In the genomic region with DNA sequence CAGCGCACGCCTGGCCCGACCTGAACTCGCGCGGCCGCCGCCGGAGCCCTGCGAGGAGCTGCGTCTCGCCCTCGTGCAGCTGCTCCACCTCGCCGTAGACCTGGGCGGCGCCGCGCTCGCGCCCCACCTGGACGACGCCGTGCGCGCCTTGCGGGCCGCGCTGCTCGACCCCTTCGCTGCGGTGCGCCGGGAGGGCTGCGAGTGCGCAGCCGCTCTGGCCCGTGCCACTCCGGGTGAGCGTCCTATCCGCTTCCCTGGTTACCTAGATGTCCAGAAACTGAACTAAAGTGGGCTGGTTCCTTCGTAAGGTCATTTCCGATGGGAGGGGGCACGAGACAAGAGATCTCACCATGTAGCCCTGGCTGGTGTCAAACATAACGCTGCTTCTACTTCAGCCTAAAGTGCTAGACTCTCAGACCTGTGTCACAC, we compare ENCODE assay signal across 8 mouse cellular contexts. TPM values are rescaled to one million over a fixed set of nuclear protein-coding genes. Genes with fewer than 3 reads are reported as not detected.
DNase-seq lines count a peak whose midpoint lies in the region; ATAC-seq and TF ChIP-seq lines count a peak whose summit lies in the region.

No protein-coding gene starts in this region.

- H3K4me1 ChIP-seq in ES-Bruce4 (ENCODE audit: control insufficient read depth, insufficient read depth, low read length): no peaks in the 10 kb centered on the region
- H3K4me1 ChIP-seq in hindbrain, embryonic 14.5 days (replicated peaks; ENCODE audit: control insufficient read depth, insufficient read depth, low read length): peaks cover 17% of the 10 kb centered on the region
- peaks cover 3 to 13% of the 10 kb centered on the region in 2 experiments; a peak in 3 of 4 replicates for H3K4me1 ChIP-seq in liver, embryonic 14.5 days (replicated peaks; ENCODE audit: control insufficient read depth in 2 of 2, insufficient read depth in 2 of 2, low read length in 1 of 2)

- peaks cover 3% of the 10 kb centered on the region; the same call in 1 of the 2 replicates for H3K36me3 ChIP-seq in ES-Bruce4 (ENCODE audit: control insufficient read depth, insufficient read depth, low read length, poor library complexity, severe bottlenecking)
- H3K36me3 ChIP-seq in hindbrain, embryonic 14.5 days (replicated peaks; ENCODE audit: control insufficient read depth, insufficient read depth): peaks cover 30% of the 10 kb centered on the region
- H3K36me3 ChIP-seq in liver, embryonic 14.5 days (replicated peaks; ENCODE audit: control insufficient read depth, insufficient read depth, low read depth): no peaks in the 10 kb centered on the region

- intact Hi-C loops in gastrocnemius, adult 2 months (cut with DNase I): no loop called here
- intact Hi-C loops in gastrocnemius, postnatal 14 days (cut with DNase I; ENCODE audit: low total_unique reads): no loop called here

- peak overlapping the region; percentile 77 for H3K27ac ChIP-seq in gastrocnemius, adult 2 months
- no peak overlapping the region for H3K27ac ChIP-seq in ES-Bruce4 (ENCODE audit: insufficient read depth, low read length)
- peak overlapping the region; percentile 67; the same call in 1 of the 2 replicates for H3K27ac ChIP-seq in hindbrain, embryonic 14.5 days
- no peak overlapping the region for H3K27ac ChIP-seq in liver, embryonic 14.5 days

- peak overlapping the region; percentile 95 for H3K4me2 ChIP-seq in hindbrain, embryonic 14.5 days (replicated peaks)
- H3K4me2 ChIP-seq in liver, embryonic 14.5 days (ENCODE audit: low read depth): peak overlapping the region; percentile 98

- no peak for TF ChIP-seq EP300 in ES-Bruce4 (IDR thresholded peaks at IDR 0.05; ENCODE audit: insufficient read depth, low read depth, low read length)
- TF ChIP-seq EP300 in liver, embryonic 14.5 days (IDR thresholded peaks at IDR 0.05; ENCODE audit: low read depth): no peak

- no peaks in the 10 kb centered on the region for H3K9me3 ChIP-seq in ES-Bruce4 (replicated peaks; ENCODE audit: control insufficient read depth, insufficient read depth, low read length, poor library complexity, severe bottlenecking)
- no peaks in the 10 kb centered on the region for H3K9me3 ChIP-seq in hindbrain, embryonic 14.5 days (ENCODE audit: control insufficient read depth, low read length)
- H3K9me3 ChIP-seq in liver, embryonic 14.5 days (ENCODE audit: control insufficient read depth, low read length): no peaks in the 10 kb centered on the region

- peak overlapping the region; percentile 97 for H3K4me3 ChIP-seq in gastrocnemius, adult 2 months
- H3K4me3 ChIP-seq in ES-Bruce4 (ENCODE audit: low read depth, low read length): peak overlapping the region; percentile 66
- H3K4me3 ChIP-seq in hindbrain, embryonic 14.5 days (replicated peaks; ENCODE audit: low read length): peak overlapping the region; percentile 91
- peak overlapping the region; percentile 78 to 81 for H3K4me3 ChIP-seq in liver, embryonic 14.5 days (ENCODE audit: insufficient read depth in 1 of 2, low read depth in 2 of 2, low read length in 2 of 2)

- no peaks in the 10 kb centered on the region for H3K27me3 ChIP-seq in ES-Bruce4 (ENCODE audit: control insufficient read depth, insufficient read depth, low read length, poor library complexity, severe bottlenecking)
- H3K27me3 ChIP-seq in hindbrain, embryonic 14.5 days (ENCODE audit: control insufficient read depth, insufficient read depth, low read length): no peaks in the 10 kb centered on the region
- no peaks in the 10 kb centered on the region for H3K27me3 ChIP-seq in liver, embryonic 14.5 days (ENCODE audit: control insufficient read depth, insufficient read depth, low read length)

- peak; percentile 33 for DNase-seq in gastrocnemius, adult 2 months
- no peak for DNase-seq in gastrocnemius, postnatal 14 days
- DNase-seq in embryo, embryonic 10 days (ENCODE audit: low spot score): peak; percentile 37
- no peak for DNase-seq in hindbrain, embryonic 14.5 days (ENCODE audit: low spot score)
- peak in 2 of 3 experiments; percentile 23 to 30 for DNase-seq in liver, embryonic 14.5 days (ENCODE audit: low read depth in 3 of 3, low spot score in 3 of 3)
- peak; percentile 36 for DNase-seq in retina, postnatal 1 day
- no peak for DNase-seq in gastrocnemius, postnatal 25 days

- ATAC-seq in hindbrain, embryonic 14.5 days (ENCODE audit: low FRiP score): peak; percentile 12
- ATAC-seq in liver, embryonic 14.5 days (ENCODE audit: insufficient read depth): peak; percentile 49

- H3K9ac ChIP-seq in ES-Bruce4 (ENCODE audit: low read depth, poor library complexity, severe bottlenecking): peak overlapping the region; percentile 80
- H3K9ac ChIP-seq in hindbrain, embryonic 14.5 days: peak overlapping the region; percentile 74
- H3K9ac ChIP-seq in liver, embryonic 14.5 days (replicated peaks): peak overlapping the region; percentile 72

- TF ChIP-seq CTCF in gastrocnemius, adult 2 months (IDR thresholded peaks at IDR 0.05): no peak
- TF ChIP-seq CTCF in ES-Bruce4 (IDR thresholded peaks at IDR 0.05; ENCODE audit: low read depth, low read length): no peak
- TF ChIP-seq CTCF in liver, embryonic 14.5 days (IDR thresholded peaks at IDR 0.05; ENCODE audit: low read depth): no peak

- WGBS in hindbrain, embryonic 14.5 days: under 1% methylated on average over 41 of the region's 45 CpGs
- 0% methylated on average over 45 of the region's 45 CpGs for WGBS in liver, embryonic 14.5 days (ENCODE audit: insufficient replicate concordance)

- TF ChIP-seq POLR2A in ES-Bruce4 (IDR thresholded peaks at IDR 0.05; ENCODE audit: insufficient read depth, low read length): no peak

RNA-seq across cellular contexts. Expression of a gene that starts 0.6 kb away (rescaled TPM):
- 10 to 100 TPM; 14.1 to 16.7 TPM for total RNA-seq in gastrocnemius, adult 2 months (2021)
- total RNA-seq in gastrocnemius, postnatal 14 days (2021): 10 to 100 TPM in 1 of 2 experiments, 1 to 10 TPM in 1; 9.3 to 10.2 TPM
- 21.6 and 22.6 TPM in 2 replicates for polyA plus RNA-seq in ES-Bruce4 (2011; ENCODE audit: insufficient read depth, insufficient read length, low read depth, missing spikeins)
- polyA plus RNA-seq in hindbrain, embryonic 14.5 days (2014; fragmentation: Nextera tagmentation; extraction: Ambion mirVana): 3.6 and 4.5 TPM in 2 replicates
- polyA plus RNA-seq in liver, embryonic 14.5 days (2012; rRNA removed): 6.5 and 8.6 TPM in 2 replicates
- polyA plus RNA-seq in liver, embryonic 14.5 days (2014; fragmentation: Nextera tagmentation; extraction: Ambion mirVana): 2.0 and 2.2 TPM in 2 replicates
- 10 to 100 TPM; 11.9 to 12.1 TPM for total RNA-seq in gastrocnemius, postnatal 25 days (2021)

RNA-seq across cellular contexts. Expression of a gene that starts 0.8 kb away (rescaled TPM):
- total RNA-seq in gastrocnemius, adult 2 months (2021): 1 to 10 TPM in 1 of 2 experiments, under 1 TPM in 1; 0.59 to 1.4 TPM
- 1 to 10 TPM; 1.1 to 2.1 TPM for total RNA-seq in gastrocnemius, postnatal 14 days (2021)
- polyA plus RNA-seq in ES-Bruce4 (2011; ENCODE audit: insufficient read depth, insufficient read length, low read depth, missing spikeins): 8.2 and 9.4 TPM in 2 replicates
- polyA plus RNA-seq in hindbrain, embryonic 14.5 days (2014; fragmentation: Nextera tagmentation; extraction: Ambion mirVana): 215 and 239 TPM in 2 replicates
- polyA plus RNA-seq in liver, embryonic 14.5 days (2012; rRNA removed): 0.66 and 0.73 TPM in 2 replicates
- polyA plus RNA-seq in liver, embryonic 14.5 days (2014; fragmentation: Nextera tagmentation; extraction: Ambion mirVana): 0.44 and 1.7 TPM in 2 replicates
- total RNA-seq in gastrocnemius, postnatal 25 days (2021): 1 to 10 TPM in 1 of 2 experiments, under 1 TPM in 1; 0.91 to 1.3 TPM

RNA-seq across cellular contexts. Expression of a gene that starts 49.8 kb away (rescaled TPM):
- total RNA-seq in gastrocnemius, adult 2 months (2021): 10 to 100 TPM; 39.5 to 43.3 TPM
- 10 to 100 TPM; 31.0 to 33.2 TPM for total RNA-seq in gastrocnemius, postnatal 14 days (2021)
- polyA plus RNA-seq in ES-Bruce4 (2011; ENCODE audit: insufficient read depth, insufficient read length, low read depth, missing spikeins): 74.1 and 84.2 TPM in 2 replicates
- 44.1 and 44.7 TPM in 2 replicates for polyA plus RNA-seq in hindbrain, embryonic 14.5 days (2014; fragmentation: Nextera tagmentation; extraction: Ambion mirVana)
- polyA plus RNA-seq in liver, embryonic 14.5 days (2012; rRNA removed): 15.4 and 17.9 TPM in 2 replicates
- 19.9 and 21.2 TPM in 2 replicates for polyA plus RNA-seq in liver, embryonic 14.5 days (2014; fragmentation: Nextera tagmentation; extraction: Ambion mirVana)
- total RNA-seq in gastrocnemius, postnatal 25 days (2021): 10 to 100 TPM; 33.2 to 35.6 TPM

Comparison
In these comparisons a context has a peak if more than half of its experiments do, and no peak if none do; other contexts are left out.
1. DNase-seq: peak in gastrocnemius, adult 2 months (single experiment), embryo, embryonic 10 days (single experiment), liver, embryonic 14.5 days (2 of 3) and retina, postnatal 1 day (single experiment); none in gastrocnemius, postnatal 14 days (single experiment), hindbrain, embryonic 14.5 days (single experiment) and gastrocnemius, postnatal 25 days (single experiment).
2. H3K27ac ChIP-seq: peak in gastrocnemius, adult 2 months (single experiment) and hindbrain, embryonic 14.5 days (single experiment); none in ES-Bruce4 (single experiment) and liver, embryonic 14.5 days (single experiment).
3. Peak in every context shown above with its lines, with median percentiles within 50 percentile points of each other: H3K4me3 ChIP-seq and H3K9ac ChIP-seq.